30 mouse cellular contexts compared by ENCODE assay signal in genomic region chr2:43506182-43506581, GRCm38 (mm10). TPM values are rescaled to one million over a fixed set of nuclear protein-coding genes. Genes with fewer than 3 reads are reported as not detected.
DNase-seq lines count a peak whose midpoint lies in the region; ATAC-seq and TF ChIP-seq lines count a peak whose summit lies in the region.
"Had no signal": no experiment of that assay in that cellular context is flagged by ENCODE, and none has a peak within 500 bp of the region (broad histone marks: within the 10 kb centered on the region; RNA-seq: fewer than 3 reads in every experiment).

No protein-coding gene starts in this region.

- H3K27ac ChIP-seq in neural tube, embryonic 15.5 days (replicated peaks) = no peak overlapping the region
- no peak overlapping the region for H3K27ac ChIP-seq in thymus, adult 2 months (ENCODE audit: control insufficient read depth, insufficient read depth, low read length)
- H3K27ac ChIP-seq: embryonic facial prominence, embryonic 15.5 days; limb, embryonic 12.5 days; macrophage; midbrain, embryonic 15.5 days; neural tube, embryonic 12.5 days had no signal

- H3K36me3 ChIP-seq in neural tube, embryonic 15.5 days = no peaks in the 10 kb centered on the region
- H3K36me3 ChIP-seq in thymus, adult 2 months (ENCODE audit: control insufficient read depth, insufficient read depth, low read length) = no peaks in the 10 kb centered on the region
- H3K36me3 ChIP-seq: embryonic facial prominence, embryonic 15.5 days; limb, embryonic 12.5 days; midbrain, embryonic 15.5 days; neural tube, embryonic 12.5 days had no signal

- intact Hi-C loops in left cerebral cortex, postnatal 36 days (cut with DNase I) = loop anchor here (5.0 kb wide), 1 partner anchor 184 kb away; no protein-coding TSS in a partner anchor

- TF ChIP-seq POLR2A in thymus, adult 2 months (IDR thresholded peaks at IDR 0.05; ENCODE audit: control insufficient read depth, extremely low read depth, insufficient read depth, low read length, poor library complexity) = no peak

- no peaks in the 10 kb centered on the region for H3K27me3 ChIP-seq in neural tube, embryonic 15.5 days (replicated peaks)
- H3K27me3 ChIP-seq in thymus, adult 2 months (ENCODE audit: control insufficient read depth, insufficient read depth, low read length) = no peaks in the 10 kb centered on the region
- H3K27me3 ChIP-seq: embryonic facial prominence, embryonic 15.5 days; limb, embryonic 12.5 days; midbrain, embryonic 15.5 days; neural tube, embryonic 12.5 days had no signal

- no peaks in the 10 kb centered on the region for H3K9me3 ChIP-seq in neural tube, embryonic 15.5 days (replicated peaks)
- H3K9me3 ChIP-seq: embryonic facial prominence, embryonic 15.5 days; limb, embryonic 12.5 days; midbrain, embryonic 15.5 days; neural tube, embryonic 12.5 days had no signal

- no peak for TF ChIP-seq CTCF in thymus, adult 2 months (IDR thresholded peaks at IDR 0.05; ENCODE audit: borderline replicate concordance, control insufficient read depth, extremely low read depth, insufficient read depth, low read length, poor library complexity)

- no peaks in the 10 kb centered on the region for H3K4me1 ChIP-seq in neural tube, embryonic 15.5 days
- no peaks in the 10 kb centered on the region for H3K4me1 ChIP-seq in thymus, adult 2 months (replicated peaks; ENCODE audit: control insufficient read depth, insufficient read depth, low read length)
- H3K4me1 ChIP-seq: embryonic facial prominence, embryonic 15.5 days; limb, embryonic 12.5 days; midbrain, embryonic 15.5 days; neural tube, embryonic 12.5 days had no signal

- WGBS in neural tube, embryonic 15.5 days = 96% methylated on average over 3 of the region's 3 CpGs
- WGBS in thymus, adult 2 months = 94% methylated on average over 3 of the region's 3 CpGs

- H3K9ac ChIP-seq in neural tube, embryonic 15.5 days (replicated peaks) = no peak overlapping the region
- H3K9ac ChIP-seq: embryonic facial prominence, embryonic 15.5 days; limb, embryonic 12.5 days; liver, postnatal 0 days; midbrain, embryonic 15.5 days; neural tube, embryonic 12.5 days had no signal

- peak; percentile 100 for ATAC-seq in frontal cortex, adult (ENCODE audit: low TSS enrichment)
- no peak for ATAC-seq in neural tube, embryonic 15.5 days (ENCODE audit: low FRiP score)
- ATAC-seq: activated CD4-positive, CD25-positive, alpha-beta regulatory T cell, adult 4 months; forebrain, embryonic 14.5 days; hindbrain, embryonic 16.5 days; intestine, embryonic 16.5 days; liver, postnatal 0 days; lung, postnatal 0 days; midbrain, embryonic 15.5 days had no signal

- no peak overlapping the region for H3K4me3 ChIP-seq in neural tube, embryonic 15.5 days (replicated peaks)
- no peak overlapping the region for H3K4me3 ChIP-seq in thymus, adult 2 months (ENCODE audit: control insufficient read depth, insufficient read depth, low read length)
- H3K4me3 ChIP-seq: embryonic facial prominence, embryonic 15.5 days; limb, embryonic 12.5 days; midbrain, embryonic 15.5 days; neural tube, embryonic 12.5 days had no signal

- H3K4me2 ChIP-seq in neural tube, embryonic 15.5 days = no peak overlapping the region
- H3K4me2 ChIP-seq: embryonic facial prominence, embryonic 15.5 days; heart, embryonic 11.5 days; limb, embryonic 12.5 days; liver, embryonic 11.5 days; midbrain, embryonic 15.5 days; neural tube, embryonic 12.5 days had no signal

- no peak for DNase-seq in frontal cortex, postnatal 25 days (ENCODE audit: low spot score in 2 of 2)
- DNase-seq in right cerebral cortex, adult 2 months (ENCODE audit: low spot score in 2 of 2) = peak; percentile 33 to 42
- DNase-seq in right cerebral cortex, postnatal 14 days = no peak
- peak; percentile 31 to 35 for DNase-seq in left cerebral cortex, postnatal 36 days (ENCODE audit: low spot score in 2 of 2)
- DNase-seq in thymus, adult 2 months = no peak
- no peak for DNase-seq in adrenal gland, adult (ENCODE audit: inconsistent age in 2 of 2, low spot score in 1 of 2)
- DNase-seq: adrenal gland, postnatal 10 days; cerebellum, adult 9-11 months; gastrocnemius, postnatal 10 days; kidney, adult 9 months; kidney, postnatal 14 days; liver, postnatal 0 days; thymus, postnatal 36 days had no signal

RNA-seq across cellular contexts. Expression of gene Kynu, which starts 48.9 kb away (rescaled TPM):
- total RNA-seq in left cerebral cortex, postnatal 36 days (2021) = not detected
- 0.31 and 0.77 TPM in 2 replicates for polyA plus RNA-seq in neural tube, embryonic 15.5 days (2015; fragmentation: Nextera tagmentation; extraction: Ambion mirVana)
- polyA plus RNA-seq in thymus, adult 2 months (2012; rRNA removed) = 1.6 and 1.9 TPM in 2 replicates
- total RNA-seq: gastrocnemius, postnatal 10 days; granulocyte monocyte progenitor cell, adult 5-6 weeks; layer of hippocampus, postnatal 14 days had no signal
- polyA plus RNA-seq: heart, embryonic 11.5 days; heart, postnatal 0 days had no signal

Comparison
In these comparisons a context has a peak if more than half of its experiments do, and no peak if none do; other contexts are left out.
1. DNase-seq: peak in right cerebral cortex, adult 2 months (2 of 2) and left cerebral cortex, postnatal 36 days (2 of 2); none in frontal cortex, postnatal 25 days (0 of 2), right cerebral cortex, postnatal 14 days (single experiment), thymus, adult 2 months (single experiment) and adrenal gland, adult (0 of 2).